Mouse (Mus musculus): ENCODE measurements around the gene Snx33.
"Not testable (repeated sequence)": the region's sequence is repeated elsewhere in the genome, so short reads cannot be mapped to it uniquely, and the experiment has no call there.

The Snx33 gene

DNA sequence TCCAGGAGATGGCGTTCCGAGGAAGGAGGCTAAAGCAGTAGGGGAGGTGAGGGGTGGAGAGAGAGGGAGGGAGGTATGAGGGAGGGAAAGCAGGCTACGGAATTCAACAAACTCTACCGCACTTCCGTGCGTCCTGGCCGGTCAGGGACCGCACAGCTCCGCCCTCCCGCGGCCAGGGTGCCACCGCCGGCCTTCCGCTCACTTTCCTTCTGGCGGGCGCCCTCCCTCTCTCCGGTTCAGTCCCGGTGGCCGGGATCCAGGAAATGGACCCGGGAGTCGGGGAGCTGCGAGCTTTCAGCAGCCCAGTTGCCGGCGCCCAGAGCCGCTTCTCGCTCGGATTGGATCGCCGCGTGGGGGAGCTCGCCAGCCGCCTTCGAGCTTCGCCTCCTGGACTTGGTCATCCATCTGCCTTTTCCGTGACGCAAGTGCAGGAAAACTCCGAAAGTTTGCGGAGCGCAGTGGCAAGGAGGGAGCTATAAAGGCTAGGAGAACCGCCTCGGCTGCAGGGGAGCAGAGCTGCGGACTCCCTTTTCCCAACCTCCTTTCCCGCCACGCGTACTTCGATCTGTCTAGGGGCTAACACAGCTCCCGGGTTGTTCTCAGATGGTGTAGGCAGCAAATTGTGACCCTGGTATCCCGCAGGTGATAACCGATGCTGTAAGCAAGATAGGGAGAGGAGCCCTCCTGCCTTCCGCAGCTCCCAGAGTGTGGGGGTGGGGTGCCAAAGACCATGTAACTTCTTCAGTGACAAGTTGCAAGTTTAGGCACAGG lies at the start of gene Snx33:
Snx33 (minus strand) TSS at position 331 of the 771 bp plus-strand sequence.
- peak; percentile 70 for DNase-seq (ENCODE audit: low spot score)

DNA sequence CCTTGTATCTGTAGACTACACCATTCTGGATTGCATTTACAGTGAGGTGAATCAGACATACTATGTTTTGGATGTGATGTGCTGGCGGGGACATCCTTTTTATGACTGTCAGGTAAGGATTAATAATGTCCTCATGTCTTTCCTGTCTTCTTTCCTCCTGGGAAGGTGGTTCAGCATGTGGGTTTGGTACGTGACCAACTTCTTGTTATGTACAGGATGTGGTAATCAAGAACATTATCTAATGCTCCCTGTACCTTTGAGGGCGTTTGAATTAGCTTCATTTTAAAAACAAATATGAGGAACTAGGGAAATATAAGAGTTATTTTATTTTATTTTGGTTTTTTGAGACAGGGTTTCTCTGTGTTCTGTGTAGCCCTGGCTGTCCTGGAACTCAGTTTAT lies 47.0 kb upstream of the Snx33 start:
- no peak for DNase-seq (ENCODE audit: low spot score)

DNA sequence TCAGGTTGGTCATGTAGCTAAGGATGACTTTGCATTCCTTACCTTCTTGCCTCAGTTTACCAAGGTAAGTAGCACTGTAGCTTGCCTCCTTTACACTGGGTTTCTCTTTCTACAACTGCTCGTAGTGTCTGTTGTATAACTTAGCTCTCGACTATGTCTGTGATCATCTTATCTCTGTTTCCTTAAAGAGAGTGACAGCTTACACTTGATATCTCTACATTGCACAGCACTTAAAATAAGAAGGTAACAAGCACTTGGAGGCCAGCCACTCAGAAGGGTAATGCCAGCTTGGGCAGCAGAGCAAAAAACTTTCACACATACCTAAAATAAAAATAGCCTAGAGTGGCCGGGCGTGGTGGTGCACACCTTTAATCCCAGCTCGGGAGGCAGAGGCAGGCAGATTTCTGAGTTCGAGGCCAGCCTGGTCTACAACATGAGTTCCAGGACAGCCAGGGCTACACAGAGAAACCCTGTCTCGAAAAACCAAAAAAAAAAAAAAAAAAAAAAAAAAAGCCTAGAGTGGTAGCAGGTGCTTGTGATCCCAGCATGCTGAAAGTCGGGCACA lies 45.9 kb upstream of the Snx33 start:
- no peak for DNase-seq (ENCODE audit: low spot score)

DNA sequence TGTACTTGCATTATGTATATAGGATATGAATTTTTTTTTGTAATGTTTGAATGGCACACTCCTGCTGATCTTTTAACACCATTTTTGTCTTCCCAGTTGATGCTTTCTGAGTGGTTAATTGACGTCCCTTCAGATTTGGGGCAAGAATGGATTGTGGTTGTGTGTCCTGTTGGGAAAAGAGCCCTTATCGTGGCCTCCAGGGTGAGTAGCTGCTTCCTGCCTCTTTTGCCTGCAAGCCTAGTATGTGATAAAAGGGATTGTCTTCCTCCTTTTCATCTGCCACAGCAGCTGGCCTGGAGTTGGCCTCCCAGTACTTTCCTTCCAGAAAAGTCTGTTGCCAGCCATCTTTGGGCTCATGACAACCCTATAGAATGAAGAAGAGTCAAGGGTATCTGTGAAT lies 42.0 kb upstream of the Snx33 start:
- no peak for DNase-seq (ENCODE audit: low spot score)

DNA sequence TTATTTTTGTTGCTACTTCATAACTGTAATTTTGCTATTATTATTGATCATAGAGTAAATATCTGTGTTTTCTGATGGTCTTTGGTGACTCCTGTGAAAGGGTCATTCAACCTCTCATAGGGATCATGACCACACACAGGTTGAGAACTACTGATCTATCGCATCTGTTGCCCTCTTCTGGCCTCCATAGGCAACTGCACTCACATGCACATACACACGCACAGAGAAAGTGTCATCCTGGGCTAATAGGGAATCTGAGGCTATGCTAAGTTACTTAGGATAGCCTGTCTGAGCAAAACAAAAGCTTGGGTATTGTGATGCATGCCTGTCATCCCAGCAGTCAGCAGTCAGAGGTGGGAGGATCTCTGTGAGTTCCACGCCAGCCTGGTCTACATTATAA lies 33.4 kb upstream of the Snx33 start:
- DNase-seq (ENCODE audit: low spot score) = no peak

DNA sequence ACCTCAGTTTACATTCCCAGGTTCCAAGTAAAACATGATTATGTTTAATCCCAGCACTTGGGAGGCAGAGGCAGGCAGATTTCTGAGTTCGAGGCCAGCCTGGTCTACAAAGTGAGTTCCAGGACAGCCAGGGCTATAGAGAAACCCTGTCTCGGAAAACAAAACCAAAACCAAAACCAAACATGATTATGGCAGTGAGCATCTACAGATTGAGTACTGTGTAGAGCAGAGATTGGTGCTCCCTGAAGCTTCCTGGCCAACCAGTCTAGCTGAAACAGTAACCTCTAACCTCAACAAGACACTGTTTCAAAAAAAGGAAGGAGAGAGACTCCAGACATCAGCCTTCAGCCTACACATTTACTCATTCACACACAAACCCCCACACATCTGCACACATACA lies 30.5 kb upstream of the Snx33 start:
- no peak for DNase-seq (ENCODE audit: low spot score)

DNA sequence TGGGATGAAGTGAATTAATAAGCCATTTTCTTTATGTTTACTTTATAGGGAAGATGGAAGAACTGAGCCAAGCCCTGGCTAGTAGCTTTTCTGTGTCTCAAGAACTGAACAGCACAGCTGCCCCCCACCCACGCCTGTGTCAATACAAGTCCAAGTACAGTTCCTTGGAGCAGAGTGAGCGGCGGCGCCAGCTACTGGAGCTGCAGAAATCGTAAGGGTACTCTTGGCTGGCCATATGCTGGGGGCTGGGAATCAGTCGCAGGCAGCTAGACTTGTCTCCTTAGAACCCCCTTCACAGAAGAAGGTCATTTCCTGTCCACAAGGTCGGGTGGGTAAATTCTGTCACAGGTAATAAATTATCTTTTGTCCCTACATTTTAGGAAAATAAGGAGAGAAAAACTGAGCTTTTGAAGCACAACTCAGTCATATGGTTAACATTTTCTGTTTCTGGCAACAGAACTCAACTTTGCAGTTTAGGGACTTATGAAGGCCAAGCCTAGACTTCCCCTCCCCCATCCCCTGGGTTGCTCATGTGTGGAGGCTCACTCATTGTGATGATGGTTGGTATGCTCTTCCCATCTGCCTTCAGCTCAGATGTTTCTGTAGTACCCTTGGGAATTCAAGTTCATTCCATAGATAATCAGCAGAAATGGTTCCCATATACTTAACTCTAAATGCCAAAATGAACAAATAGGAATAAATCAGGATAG lies 28.9 kb upstream of the Snx33 start:
- DNase-seq (ENCODE audit: low spot score) = no peak

- DNase-seq (ENCODE audit: low spot score) = no peak
Observed at GRCm38 (mm10) chr9:56953562-56953961, 25.4 kb upstream of the Snx33 start.

- peak; percentile 90 for DNase-seq (ENCODE audit: low spot score)
Observed at GRCm38 (mm10) chr9:56950414-56951400, 22.5 kb upstream of the Snx33 start, which contains the start of gene Snupn. Gene Snupn (plus strand): TSS chr9:56950878.

DNA sequence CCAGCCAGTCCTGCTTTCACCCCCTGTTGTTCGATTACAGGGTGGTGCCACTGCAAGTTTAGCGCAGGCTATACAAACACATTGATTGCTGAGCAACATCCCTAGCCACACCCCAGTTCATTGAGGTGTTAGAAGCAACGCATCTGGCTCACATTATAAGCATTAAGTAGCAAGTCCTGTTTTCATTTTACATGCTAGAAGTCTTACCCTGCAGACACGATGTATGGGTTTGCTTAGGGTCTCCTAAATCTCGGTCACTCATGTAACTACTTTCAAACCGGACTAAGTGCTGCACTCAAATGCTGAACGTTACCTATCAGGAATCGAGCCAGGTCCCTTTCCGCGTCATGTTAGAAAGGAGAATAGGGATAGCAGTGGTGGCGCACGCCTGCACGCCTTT lies 21.6 kb upstream of the Snx33 start:
- no peak for DNase-seq (ENCODE audit: low spot score)

DNA sequence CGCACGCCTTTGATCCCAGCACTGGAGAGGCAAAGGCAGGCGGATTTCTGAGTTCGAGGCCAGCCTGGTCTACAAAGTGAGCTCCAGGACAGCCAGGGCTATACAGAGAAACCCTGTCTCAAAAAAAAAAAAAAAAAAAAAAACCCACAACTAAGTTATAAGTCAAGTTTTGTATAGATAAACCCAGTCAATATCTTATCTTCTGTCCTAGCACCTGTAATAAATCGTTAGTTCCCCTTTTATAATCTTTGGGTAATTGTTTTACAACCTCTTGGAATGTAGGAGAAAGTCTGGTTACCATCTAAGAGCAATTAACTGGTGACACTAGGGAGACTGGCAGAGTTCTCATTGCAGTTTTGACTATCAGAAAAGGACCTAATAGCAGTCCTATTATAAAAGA lies 20.5 kb upstream of the Snx33 start:
- DNase-seq (ENCODE audit: low spot score) = not testable (repeated sequence)

DNA sequence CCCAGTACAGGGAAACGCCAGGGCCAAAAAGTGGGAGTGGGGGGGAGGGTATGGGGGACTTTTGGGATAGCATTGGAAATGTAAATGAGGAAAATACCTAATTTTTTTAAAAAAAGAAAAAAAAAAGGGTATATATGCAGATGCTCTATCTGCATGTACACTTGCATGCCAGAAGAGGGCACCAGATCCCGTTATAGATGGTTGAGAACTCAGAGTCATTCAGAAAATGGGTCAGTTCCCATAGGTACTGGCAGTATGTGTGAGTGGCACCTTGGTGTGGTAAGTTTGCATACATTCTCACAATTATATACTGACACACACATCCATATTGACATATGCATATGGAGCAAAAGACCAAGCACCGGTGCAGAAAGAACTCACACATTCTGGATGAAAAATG lies 19.3 kb upstream of the Snx33 start:
- not testable (repeated sequence) for DNase-seq (ENCODE audit: low spot score)

GRCm38 (mm10) chr9:56938374-56938773 lies 10.2 kb upstream of the Snx33 start:
- no peak for DNase-seq (ENCODE audit: low spot score)

DNA sequence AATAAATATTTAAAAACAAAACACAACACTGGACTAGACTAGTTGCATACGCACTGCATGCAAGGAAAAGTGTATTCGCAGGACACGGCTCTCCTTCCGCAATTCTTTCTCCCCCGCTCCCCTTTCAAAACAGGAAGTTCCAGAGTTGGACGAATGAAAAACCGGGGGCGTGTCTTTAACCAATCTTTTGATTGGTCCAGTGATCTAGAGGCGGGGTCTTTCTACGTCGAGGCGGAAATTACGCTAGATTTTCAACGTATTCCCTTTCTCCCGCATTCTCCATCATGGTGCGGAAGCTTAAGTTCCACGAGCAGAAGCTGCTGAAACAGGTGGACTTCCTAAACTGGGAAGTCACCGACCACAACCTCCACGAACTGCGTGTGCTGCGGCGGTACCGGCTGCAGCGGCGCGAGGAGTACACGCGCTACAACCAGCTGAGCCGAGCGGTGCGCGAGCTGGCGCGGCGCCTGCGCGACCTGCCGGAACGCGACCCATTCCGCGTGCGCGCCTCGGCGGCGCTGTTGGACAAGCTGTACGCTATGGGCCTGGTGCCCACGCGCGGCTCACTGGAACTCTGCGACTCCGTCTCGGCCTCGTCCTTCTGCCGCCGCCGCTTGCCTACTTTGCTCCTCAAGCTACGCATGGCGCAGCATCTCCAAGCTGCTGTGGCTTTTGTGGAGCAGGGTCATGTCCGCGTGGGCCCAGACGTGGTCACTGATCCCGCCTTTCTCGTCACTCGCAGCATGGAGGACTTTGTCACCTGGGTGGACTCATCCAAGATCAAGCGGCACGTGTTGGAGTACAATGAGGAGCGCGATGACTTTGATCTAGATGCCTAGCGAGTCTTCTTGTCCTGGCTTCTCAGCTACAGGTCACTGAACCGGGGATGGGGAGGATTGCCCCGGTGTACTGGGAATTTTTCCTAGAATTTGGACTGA lies 9.3 kb upstream of the Snx33 start, which contains the start of gene Imp3:
Imp3 (plus strand) TSS at position 253 of the 938 bp plus-strand sequence.
- peak; percentile 85 for DNase-seq (ENCODE audit: low spot score)

DNA sequence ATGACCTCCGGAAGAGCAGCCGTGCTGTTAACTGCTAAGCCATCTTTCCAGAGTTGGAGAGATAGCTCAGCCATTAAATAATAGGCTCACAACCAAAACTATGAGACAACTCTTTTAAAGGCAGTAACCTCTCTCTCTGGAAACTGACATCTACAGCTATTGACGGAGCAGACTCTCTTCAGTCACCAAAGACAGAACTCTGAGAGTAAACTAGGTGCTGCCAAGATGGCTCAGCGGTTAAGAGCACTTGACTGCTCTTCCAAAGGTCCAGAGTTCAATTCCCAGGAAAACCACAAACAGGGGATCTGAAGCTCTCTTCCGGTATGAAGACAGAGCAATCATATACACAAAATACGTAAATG lies 8.7 kb upstream of the Snx33 start:
- no peak for DNase-seq (ENCODE audit: low spot score)

GRCm38 (mm10) chr9:56930556-56930955 lies 2.4 kb upstream of the Snx33 start:
- no peak for DNase-seq (ENCODE audit: low spot score)

DNA sequence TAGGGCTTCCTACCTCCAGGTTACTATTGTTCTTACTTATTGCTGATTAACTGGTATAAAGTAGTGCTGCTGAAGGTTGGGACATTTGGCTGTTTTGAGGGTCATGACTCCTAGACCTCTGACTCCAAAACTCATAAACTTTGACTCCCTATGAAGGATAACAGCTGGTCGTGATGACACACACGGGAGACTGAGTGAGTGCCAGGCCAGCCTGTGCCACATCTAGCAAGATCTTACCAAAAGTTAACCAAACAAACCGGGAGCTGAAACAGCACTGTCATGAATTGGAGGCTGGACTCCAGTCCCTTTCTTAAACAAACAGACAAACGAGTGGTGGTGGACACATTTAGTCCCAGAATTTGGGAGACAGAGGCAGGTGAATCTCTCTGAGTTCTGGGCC lies 1.3 kb upstream of the Snx33 start:
- no peak for DNase-seq (ENCODE audit: low spot score)

GRCm38 (mm10) chr9:56927191-56928012 lies 769 bp downstream of the Snx33 start:
- no peak for DNase-seq (ENCODE audit: low spot score)

GRCm38 (mm10) chr9:56926387-56926786 lies 1.8 kb downstream of the Snx33 start:
- DNase-seq (ENCODE audit: low spot score) = no peak

DNA sequence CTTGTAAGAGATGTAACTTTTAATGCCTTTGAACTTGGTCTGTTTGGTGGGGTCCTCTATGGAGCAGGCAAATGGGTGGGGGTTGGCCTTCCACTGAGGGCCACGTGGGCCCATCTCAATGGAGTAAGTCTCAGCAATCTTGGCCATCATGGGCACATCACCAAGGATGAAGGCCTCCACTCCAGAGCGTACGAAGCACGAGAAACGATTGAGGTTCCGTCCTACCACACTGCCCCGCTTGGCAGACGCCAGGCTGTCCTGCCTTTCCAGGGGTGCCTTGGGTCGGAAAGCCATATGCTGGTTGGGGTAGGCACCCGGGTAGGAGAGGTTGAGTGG lies 2.2 kb downstream of the Snx33 start:
- no peak for DNase-seq (ENCODE audit: low spot score)

Measured in left cerebral cortex, adult 11 months (tissue).